Mouse (Mus musculus) embryonic fibroblast, embryonic 13.5 days (primary cell): Measurements from ENCODE around the gene Capn10.

Experiments
- CTCF ChIP-seq: IDR thresholded peaks from 2 replicates; pipeline ENCODE4 v1.5.1; 2011; ENCODE audit warnings: mild to moderate bottlenecking, control low read depth, low read length, moderate library complexity, borderline replicate concordance; ENCODE audit not compliant: insufficient read depth
- POLR2A ChIP-seq: IDR thresholded peaks from 2 replicates; pipeline ENCODE4 v1.6.1; 2011; ENCODE audit warnings: low read depth, mild to moderate bottlenecking, control low read depth, low read length, moderate library complexity

GRCm38 (mm10) chr1:92888901-92889655 is 45.1 kb upstream of the Capn10 start:
- TF ChIP-seq CTCF (no peak), POLR2A (no peak)
